Mouse (Mus musculus) E14TG2a.4 (cell line): Measurements from ENCODE around the gene Wdhd1.

Experiments used
- CTCF ChIP-seq: conservative IDR thresholded peaks from 2 replicates; pipeline ENCODE4 v1.5.1; 2014; ENCODE audit warnings: low read length
- POU5F1 ChIP-seq: IDR thresholded peaks from 2 replicates; pipeline ENCODE4 v1.6.1; 2014; ENCODE audit warnings: low read length, borderline replicate concordance

GRCm38 (mm10) chr14:47305933-47306332 lies 29.3 kb upstream of the Wdhd1 start:
- TF ChIP-seq CTCF, result no peak
- TF ChIP-seq POU5F1, result no peak
